1 mouse cellular context compared by ENCODE assay signal in the genomic region with DNA sequence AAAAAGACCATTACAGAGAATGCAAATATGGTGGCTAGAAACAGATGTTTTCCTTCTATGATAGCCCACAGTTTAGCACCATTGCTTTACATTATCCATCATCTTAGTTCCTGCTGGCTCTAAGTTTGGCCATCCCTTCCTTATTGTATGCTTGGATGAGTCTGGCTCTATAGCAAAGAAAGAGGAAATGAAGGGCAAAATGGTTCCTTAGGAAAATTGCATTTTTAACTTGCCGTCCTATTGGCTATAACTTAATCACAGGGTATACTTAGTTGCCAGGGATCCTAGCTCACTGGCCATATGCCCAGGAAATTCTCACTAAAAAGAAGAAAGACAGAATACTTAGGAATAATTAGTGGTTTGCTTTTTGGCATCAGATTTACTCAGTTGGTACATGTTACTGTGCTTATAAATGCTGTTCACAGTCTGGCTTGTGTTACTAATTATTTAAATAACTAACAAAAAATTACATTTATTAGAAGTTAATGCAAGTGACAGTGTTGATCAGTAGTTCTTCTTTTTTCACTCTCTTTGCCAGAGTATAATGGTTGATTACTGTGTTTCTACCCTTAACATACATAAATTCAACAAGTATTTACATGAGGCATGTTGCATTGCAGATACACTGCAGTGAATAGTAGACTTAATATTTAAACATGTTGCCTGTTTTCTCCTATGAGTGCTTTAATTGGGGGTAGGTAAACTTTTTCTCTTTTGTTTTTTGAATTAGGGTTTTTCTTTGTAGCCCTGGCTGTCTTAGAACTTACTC.
TF ChIP-seq lines count a peak whose summit lies in the region.

No protein-coding gene starts in this region.

TF ChIP-seq in CH12.LX, 34 proteins besides CTCF, POLR2A, EP300 and RAD21 (continued from another document):
- TF ChIP-seq ZC3H11A (IDR thresholded peaks at IDR 0.05; ENCODE audit: low read depth, low read length) (no peak), HCFC1 (IDR thresholded peaks at IDR 0.05; ENCODE audit: low read depth, low read length) (no peak)
